Comparison of ENCODE assay signal across 17 mouse cellular contexts in genomic region chr16:8423626-8424114, GRCm38 (mm10). TPM values are rescaled to one million over a fixed set of nuclear protein-coding genes. Genes with fewer than 3 reads are reported as not detected.
"Had no signal": no experiment of that assay in that cellular context is flagged by ENCODE, and none has a peak within 500 bp of the region (broad histone marks: within the 10 kb centered on the region; RNA-seq: fewer than 3 reads in every experiment).

No protein-coding gene starts in this region.

- H3K9me3 ChIP-seq: limb, embryonic 13.5 days; liver, embryonic 12.5 days; midbrain, embryonic 12.5 days had no signal

- H3K4me1 ChIP-seq: liver, embryonic 12.5 days had no signal

- DNase-seq: kidney, adult 2 months; left cerebral cortex, postnatal 4 days; lung, embryonic 14.5 days; lung, postnatal 10 days; lung, postnatal 4 days; spleen, adult 18-20 months; thymus, postnatal 4 days had no signal

- ATAC-seq: intestine, embryonic 16.5 days; liver, embryonic 12.5 days had no signal

- H3K27ac ChIP-seq: kidney, postnatal 0 days; limb, embryonic 13.5 days; liver, embryonic 12.5 days; midbrain, embryonic 12.5 days had no signal

- H3K36me3 ChIP-seq: limb, embryonic 13.5 days; liver, embryonic 12.5 days; midbrain, embryonic 12.5 days had no signal

- H3K9ac ChIP-seq: liver, embryonic 12.5 days; lung, embryonic 14.5 days had no signal

RNA-seq across cellular contexts. Expression of gene Tmem114, which starts 1.3 kb away (rescaled TPM):
- total RNA-seq: megakaryocyte, adult 5-6 weeks; neutrophil, adult 5-6 weeks had no signal
- polyA plus RNA-seq: intestine, embryonic 16.5 days; kidney, adult 2 months; kidney, postnatal 0 days; large intestine, adult 2 months; liver, embryonic 12.5 days; liver, embryonic 16.5 days; lung, embryonic 14.5 days; midbrain, embryonic 12.5 days; stomach, embryonic 14.5 days had no signal
